ENCODE assay signal across 19 mouse cellular contexts in genomic region chr15:93267479-93267878, GRCm38 (mm10). TPM values are rescaled to one million over a fixed set of nuclear protein-coding genes. Genes with fewer than 3 reads are reported as not detected.
DNase-seq lines count a peak whose midpoint lies in the region; TF ChIP-seq lines count a peak whose summit lies in the region.
"Had no signal": no experiment of that assay in that cellular context is flagged by ENCODE, and none has a peak within 500 bp of the region (broad histone marks: within the 10 kb centered on the region; RNA-seq: fewer than 3 reads in every experiment).

No protein-coding gene starts in this region.

- peak; percentile 72 for DNase-seq in heart, adult 11 months
- DNase-seq in heart, postnatal 25 days (ENCODE audit: low spot score): no peak
- no peak for DNase-seq in spleen, adult 2 months (ENCODE audit: low read depth in 1 of 2, low spot score in 2 of 2)
- no peak for DNase-seq in spleen, postnatal 4 days (ENCODE audit: low spot score in 2 of 2)
- no peak for DNase-seq in embryo, embryonic 11 days
- DNase-seq: adrenal gland, adult 2 months; adrenal gland, postnatal 10 days; adrenal gland, postnatal 25 days; cerebellum, adult 11-12 months; cerebellum, adult 2 months; cerebellum, adult 9-10 months; cerebellum, postnatal 10 days; cerebellum, postnatal 25 days had no signal

- TF ChIP-seq CTCF in spleen, adult 2 months (IDR thresholded peaks at IDR 0.05; ENCODE audit: extremely low read depth, insufficient read depth, insufficient read length, insufficient replicate concordance): no peak
- TF ChIP-seq CTCF in bone marrow, adult 2 months (IDR thresholded peaks at IDR 0.05; ENCODE audit: control insufficient read depth, insufficient read depth, low read length): no peak

- no peak for TF ChIP-seq POLR2A in spleen, adult 2 months (IDR thresholded peaks at IDR 0.05; ENCODE audit: low read depth, low read length)
- no peak for TF ChIP-seq POLR2A in bone marrow, adult 2 months (IDR thresholded peaks at IDR 0.05; ENCODE audit: borderline replicate concordance, control insufficient read depth, low read depth, low read length)

- H3K4me3 ChIP-seq in spleen, adult 2 months (ENCODE audit: extremely low read depth, insufficient read depth, insufficient read length): no peak overlapping the region
- no peak overlapping the region for H3K4me3 ChIP-seq in bone marrow, adult 2 months (replicated peaks; ENCODE audit: control insufficient read depth, low read depth, low read length)
- H3K4me3 ChIP-seq: embryonic facial prominence, embryonic 13.5 days; embryonic facial prominence, embryonic 15.5 days; erythroblast, embryonic 14.5 days; forebrain, embryonic 10.5 days; forebrain, embryonic 12.5 days had no signal

- H3K4me1 ChIP-seq in spleen, adult 2 months (ENCODE audit: control insufficient read depth, insufficient read depth, insufficient read length): peaks cover 11% of the 10 kb centered on the region
- peaks cover 3% of the 10 kb centered on the region for H3K4me1 ChIP-seq in bone marrow, adult 2 months (ENCODE audit: control insufficient read depth, insufficient read depth, low read length)
- H3K4me1 ChIP-seq: embryonic facial prominence, embryonic 15.5 days had no signal

- H3K36me3 ChIP-seq in spleen, adult 2 months (ENCODE audit: control insufficient read depth, insufficient read depth, low read length): no peaks in the 10 kb centered on the region
- H3K36me3 ChIP-seq: embryonic facial prominence, embryonic 13.5 days; embryonic facial prominence, embryonic 15.5 days; forebrain, embryonic 12.5 days had no signal

- 90% methylated on average over 8 of the region's 8 CpGs for WGBS in spleen, adult 2 months
- 87% methylated on average over 8 of the region's 8 CpGs for WGBS in bone marrow, adult 2 months

- intact Hi-C loops in heart, postnatal 25 days (cut with DNase I): loop anchor here (5.0 kb wide), 1 partner anchor 945 kb away; no protein-coding TSS in a partner anchor

- H3K27me3 ChIP-seq in spleen, adult 2 months (ENCODE audit: control insufficient read depth, insufficient read depth, low read length): no peaks in the 10 kb centered on the region
- H3K27me3 ChIP-seq: embryonic facial prominence, embryonic 13.5 days; embryonic facial prominence, embryonic 15.5 days; forebrain, embryonic 12.5 days had no signal

- 0 out of 2 replicates have a peak overlapping the region, but pooled peaks have one; percentile 40 for H3K27ac ChIP-seq in spleen, adult 2 months (ENCODE audit: insufficient read depth, low read length)
- peak overlapping the region; percentile 36; the same call in 1 of the 2 replicates for H3K27ac ChIP-seq in bone marrow, adult 2 months (ENCODE audit: control insufficient read depth, insufficient read depth, low read depth, low read length, poor library complexity)
- H3K27ac ChIP-seq: embryonic facial prominence, embryonic 13.5 days; embryonic facial prominence, embryonic 15.5 days; forebrain, embryonic 10.5 days; forebrain, embryonic 12.5 days had no signal

RNA-seq across cellular contexts. Expression of gene Gxylt1, which starts 7.5 kb away (rescaled TPM):
- total RNA-seq in heart, postnatal 25 days (2021): 10 to 100 TPM; 10.6 to 11.0 TPM
- 2.7 TPM in 2 replicates for polyA plus RNA-seq in spleen, adult 2 months (2012; rRNA removed)
- 6.5 and 9.6 TPM in 2 replicates for polyA plus RNA-seq in bone marrow, adult 2 months (2011; ENCODE audit: insufficient read depth, insufficient read length, low replicate concordance, missing spikeins)
